ENCODE assay signal across 18 mouse cellular contexts in genomic region chr7:38008359-38008758, GRCm38 (mm10).
"Had no signal": no experiment of that assay in that cellular context is flagged by ENCODE, and none has a peak within 500 bp of the region (broad histone marks: within the 10 kb centered on the region; RNA-seq: fewer than 3 reads in every experiment).

No protein-coding gene starts in this region.

- H3K4me1 ChIP-seq: midbrain, embryonic 10.5 days; neural tube, embryonic 13.5 days had no signal

- H3K4me2 ChIP-seq: lung, embryonic 14.5 days; midbrain, embryonic 13.5 days; midbrain, embryonic 15.5 days; neural tube, embryonic 13.5 days; neural tube, embryonic 15.5 days had no signal

- ATAC-seq: midbrain, embryonic 13.5 days; midbrain, embryonic 15.5 days had no signal

- H3K9me3 ChIP-seq: midbrain, embryonic 10.5 days; midbrain, embryonic 13.5 days; midbrain, embryonic 15.5 days; neural tube, embryonic 13.5 days; neural tube, embryonic 15.5 days had no signal

- H3K9ac ChIP-seq: lung, embryonic 14.5 days; midbrain, embryonic 13.5 days; midbrain, embryonic 15.5 days; neural tube, embryonic 13.5 days; neural tube, embryonic 15.5 days had no signal

- H3K4me3 ChIP-seq: midbrain, embryonic 10.5 days; midbrain, embryonic 13.5 days; midbrain, embryonic 15.5 days; myocyte; neural tube, embryonic 13.5 days; neural tube, embryonic 15.5 days had no signal

- H3K27me3 ChIP-seq: midbrain, embryonic 13.5 days; midbrain, embryonic 15.5 days; neural tube, embryonic 13.5 days; neural tube, embryonic 15.5 days had no signal

- H3K36me3 ChIP-seq: midbrain, embryonic 13.5 days; midbrain, embryonic 15.5 days; neural tube, embryonic 13.5 days; neural tube, embryonic 15.5 days had no signal

- H3K27ac ChIP-seq: midbrain, embryonic 10.5 days; midbrain, embryonic 13.5 days; midbrain, embryonic 15.5 days; neural tube, embryonic 13.5 days; neural tube, embryonic 15.5 days had no signal

- DNase-seq: lung, adult 18-20 months; lung, embryonic 14.5 days; lung, postnatal 10 days; lung, postnatal 4 days; retina, postnatal 1 day; right cerebral cortex, adult 18-20 months; right cerebral cortex, postnatal 25 days; right cerebral cortex, postnatal 4 days; spleen, adult 18-20 months; thymus, adult 2 months; thymus, postnatal 25 days; thymus, postnatal 4 days had no signal
